Mouse (Mus musculus): ENCODE results near the gene Ankrd34c. TPM values are rescaled to one million over a fixed set of nuclear protein-coding genes. Genes with fewer than 3 reads are reported as not detected.
A peak's percentile ranks its signal among the peaks of the same experiment; 100 is the strongest.

The Ankrd34c gene
- total and polyA plus RNA-seq, 3 experiments = not detected

GRCm38 (mm10) chr9:89758569-89758968, 20.3 kb upstream of the Ankrd34c start:
- Histone ChIP-seq H3K79me2 (replicated peaks; ENCODE audit: control insufficient read depth, insufficient read depth, low read length) (no peaks in the 10 kb centered on the region), H3K9ac (ENCODE audit: low read depth, low read length) (no peak overlapping the region), H3K4me1 (ENCODE audit: control insufficient read depth, insufficient read depth, low read length) (no peaks in the 10 kb centered on the region), H3K27ac (no peak overlapping the region), H3K36me3 (ENCODE audit: control insufficient read depth, insufficient read depth, low read length) (no peaks in the 10 kb centered on the region), H3K4me3 (no peak overlapping the region), H3K27me3 (ENCODE audit: control insufficient read depth, insufficient read depth, low read length) (no peaks in the 10 kb centered on the region)
- WGBS = 76% methylated on average over 1 of the region's 1 CpGs
- no peak for DNase-seq
- TF ChIP-seq EP300 (IDR thresholded peaks at IDR 0.05; ENCODE audit: insufficient read depth, low read depth, low read length) (no peak), CTCF (IDR thresholded peaks at IDR 0.05) (no peak), POLR2A (IDR thresholded peaks at IDR 0.05; ENCODE audit: insufficient read depth, low read depth, low read length) (no peak)
- intact Hi-C loops (cut with DNase I) = no loop called here

GRCm38 (mm10) chr9:89758139-89758538, 19.9 kb upstream of the Ankrd34c start:
- DNase-seq = no peak
- Histone ChIP-seq H3K9ac (ENCODE audit: low read depth, low read length) (no peak overlapping the region), H3K27ac (no peak overlapping the region), H3K27me3 (ENCODE audit: control insufficient read depth, insufficient read depth, low read length) (no peaks in the 10 kb centered on the region), H3K4me3 (no peak overlapping the region), H3K79me2 (replicated peaks; ENCODE audit: control insufficient read depth, insufficient read depth, low read length) (no peaks in the 10 kb centered on the region), H3K36me3 (ENCODE audit: control insufficient read depth, insufficient read depth, low read length) (no peaks in the 10 kb centered on the region), H3K4me1 (ENCODE audit: control insufficient read depth, insufficient read depth, low read length) (no peaks in the 10 kb centered on the region)
- TF ChIP-seq EP300 (IDR thresholded peaks at IDR 0.05; ENCODE audit: insufficient read depth, low read depth, low read length) = no peak
- no peak for TF ChIP-seq POLR2A (IDR thresholded peaks at IDR 0.05; ENCODE audit: insufficient read depth, low read depth, low read length)
- TF ChIP-seq CTCF (IDR thresholded peaks at IDR 0.05) = no peak
- intact Hi-C loops (cut with DNase I) = no loop called here
- 79% methylated on average over 1 of the region's 1 CpGs for WGBS

DNA sequence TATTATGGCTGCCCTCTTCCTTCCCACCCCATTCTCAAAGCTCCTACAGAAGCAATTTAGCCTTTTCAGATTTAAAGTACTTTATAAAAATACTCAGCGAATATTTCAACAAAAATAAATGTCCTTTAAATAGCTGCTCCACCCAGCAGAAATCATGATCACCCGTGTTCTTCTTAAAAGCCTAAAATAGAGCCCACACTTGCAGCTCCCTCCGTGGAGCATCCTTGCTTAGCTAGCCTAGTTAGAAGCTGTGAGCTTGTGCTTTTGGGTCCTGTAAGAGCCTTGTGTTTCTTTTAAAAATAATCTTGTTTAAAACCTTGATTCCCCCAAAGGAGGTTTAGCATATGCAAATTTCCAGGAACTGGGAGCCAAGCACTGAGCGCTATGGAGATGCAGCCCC, 19.3 kb upstream of the Ankrd34c start:
- intact Hi-C loops (cut with DNase I) = no loop called here
- no peak for DNase-seq
- Histone ChIP-seq H3K79me2 (replicated peaks; ENCODE audit: control insufficient read depth, insufficient read depth, low read length) (no peaks in the 10 kb centered on the region), H3K36me3 (ENCODE audit: control insufficient read depth, insufficient read depth, low read length) (no peaks in the 10 kb centered on the region), H3K27ac (no peak overlapping the region), H3K4me1 (ENCODE audit: control insufficient read depth, insufficient read depth, low read length) (no peaks in the 10 kb centered on the region), H3K9ac (ENCODE audit: low read depth, low read length) (no peak overlapping the region), H3K27me3 (ENCODE audit: control insufficient read depth, insufficient read depth, low read length) (no peaks in the 10 kb centered on the region), H3K4me3 (no peak overlapping the region)
- WGBS = 31% methylated on average over 4 of the region's 4 CpGs
- TF ChIP-seq CTCF (IDR thresholded peaks at IDR 0.05) (no peak), POLR2A (IDR thresholded peaks at IDR 0.05; ENCODE audit: insufficient read depth, low read depth, low read length) (no peak), EP300 (IDR thresholded peaks at IDR 0.05; ENCODE audit: insufficient read depth, low read depth, low read length) (no peak)

DNA sequence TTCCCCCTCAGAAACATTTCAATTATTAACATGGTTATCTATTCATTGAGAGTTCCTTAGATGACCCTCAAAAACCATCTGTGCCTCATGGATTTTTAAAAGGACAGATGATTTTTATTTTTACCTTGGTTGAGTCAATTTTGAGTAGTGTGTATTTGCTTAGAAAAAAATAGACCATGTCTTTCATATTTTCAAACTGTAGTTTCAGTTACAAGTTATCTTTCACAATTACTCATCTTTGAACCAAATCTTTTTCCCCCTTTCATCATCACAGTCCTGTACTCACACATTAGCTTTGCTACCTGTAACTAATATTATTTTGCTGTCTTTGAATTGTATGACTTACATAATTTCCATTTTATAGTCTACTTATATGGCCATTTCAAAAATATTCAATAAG, 1.8 kb upstream of the Ankrd34c start:
- peaks cover 3% of the 10 kb centered on the region; the same call in 1 of the 2 replicates for H3K27me3 ChIP-seq (ENCODE audit: control insufficient read depth, insufficient read depth, low read length)
- intact Hi-C loops (cut with DNase I) = no loop called here
- no peaks in the 10 kb centered on the region for H3K36me3 ChIP-seq (ENCODE audit: control insufficient read depth, insufficient read depth, low read length)
- DNase-seq = no peak
- no peak overlapping the region for H3K4me3 ChIP-seq
- TF ChIP-seq EP300 (IDR thresholded peaks at IDR 0.05; ENCODE audit: insufficient read depth, low read depth, low read length) (no peak), POLR2A (IDR thresholded peaks at IDR 0.05; ENCODE audit: insufficient read depth, low read depth, low read length) (no peak), CTCF (IDR thresholded peaks at IDR 0.05) (no peak)
- H3K9ac ChIP-seq (ENCODE audit: low read depth, low read length) = no peak overlapping the region
- H3K79me2 ChIP-seq (replicated peaks; ENCODE audit: control insufficient read depth, insufficient read depth, low read length) = no peaks in the 10 kb centered on the region
- H3K4me1 ChIP-seq (ENCODE audit: control insufficient read depth, insufficient read depth, low read length) = no peaks in the 10 kb centered on the region
- H3K27ac ChIP-seq = no peak overlapping the region

GRCm38 (mm10) chr9:89737888-89738287, 387 bp downstream of the Ankrd34c start:
- intact Hi-C loops (cut with DNase I) = no loop called here
- H3K36me3 ChIP-seq (ENCODE audit: control insufficient read depth, insufficient read depth, low read length) = no peaks in the 10 kb centered on the region
- no peak for DNase-seq
- no peak overlapping the region for H3K9ac ChIP-seq (ENCODE audit: low read depth, low read length)
- WGBS = 12% methylated on average over 6 of the region's 6 CpGs
- H3K27ac ChIP-seq = no peak overlapping the region
- H3K27me3 ChIP-seq (ENCODE audit: control insufficient read depth, insufficient read depth, low read length) = peaks cover 3% of the 10 kb centered on the region; the same call in 1 of the 2 replicates
- no peaks in the 10 kb centered on the region for H3K4me1 ChIP-seq (ENCODE audit: control insufficient read depth, insufficient read depth, low read length)
- H3K4me3 ChIP-seq = no peak overlapping the region
- no peak for TF ChIP-seq EP300 (IDR thresholded peaks at IDR 0.05; ENCODE audit: insufficient read depth, low read depth, low read length)
- no peak for TF ChIP-seq CTCF (IDR thresholded peaks at IDR 0.05)
- TF ChIP-seq POLR2A (IDR thresholded peaks at IDR 0.05; ENCODE audit: insufficient read depth, low read depth, low read length) = no peak
- H3K79me2 ChIP-seq (replicated peaks; ENCODE audit: control insufficient read depth, insufficient read depth, low read length) = no peaks in the 10 kb centered on the region

- Histone ChIP-seq H3K36me3 (ENCODE audit: control insufficient read depth, insufficient read depth, low read length) (no peaks in the 10 kb centered on the region), H3K27me3 (ENCODE audit: control insufficient read depth, insufficient read depth, low read length) (peaks cover 3% of the 10 kb centered on the region; the same call in 1 of the 2 replicates), H3K79me2 (replicated peaks; ENCODE audit: control insufficient read depth, insufficient read depth, low read length) (no peaks in the 10 kb centered on the region), H3K4me1 (ENCODE audit: control insufficient read depth, insufficient read depth, low read length) (no peaks in the 10 kb centered on the region), H3K27ac (no peak overlapping the region), H3K4me3 (no peak overlapping the region), H3K9ac (ENCODE audit: low read depth, low read length) (no peak overlapping the region)
- TF ChIP-seq CTCF (IDR thresholded peaks at IDR 0.05) (no peak), EP300 (IDR thresholded peaks at IDR 0.05; ENCODE audit: insufficient read depth, low read depth, low read length) (no peak), POLR2A (IDR thresholded peaks at IDR 0.05; ENCODE audit: insufficient read depth, low read depth, low read length) (no peak)
- DNase-seq = peak in 1 of 2 experiments; percentile 39
- intact Hi-C loops (cut with DNase I) = no loop called here
- WGBS = 8% methylated on average over 20 of the region's 20 CpGs
Measured at GRCm38 (mm10) chr9:89736932-89737705, 1.2 kb downstream of the Ankrd34c start.
